Mouse (Mus musculus): ENCODE results near the gene Pgf.

Pgf gene

GRCm38 (mm10) chr12:85193146-85193545 is 15.6 kb upstream of the Pgf start:
- in situ Hi-C loops (cut with MboI, MseI), result loop anchor here (5.0 kb wide), 1 partner anchor 36 kb away; no protein-coding TSS in a partner anchor

GRCm38 (mm10) chr12:85192461-85193108 is 15.0 kb upstream of the Pgf start:
- in situ Hi-C loops (cut with MboI, MseI), result loop anchor here (5.0 kb wide), 1 partner anchor 35 kb away; no protein-coding TSS in a partner anchor

- in situ Hi-C loops (cut with MboI, MseI), result loop anchor here (5.0 kb wide), 1 partner anchor 33 kb away; no protein-coding TSS in a partner anchor
These were observed 12.7 kb upstream of the Pgf start for GRCm38 (mm10) chr12:85190290-85190689.

- in situ Hi-C loops (cut with MboI, MseI), result no loop called here
These were observed 8.8 kb upstream of the Pgf start for GRCm38 (mm10) chr12:85186361-85186760.

- in situ Hi-C loops (cut with MboI, MseI), result no loop called here
These were observed 8.2 kb upstream of the Pgf start for GRCm38 (mm10) chr12:85185810-85186209.

- in situ Hi-C loops (cut with MboI, MseI), result no loop called here
These were observed 6.5 kb upstream of the Pgf start for GRCm38 (mm10) chr12:85184118-85184517.

GRCm38 (mm10) chr12:85182898-85183297 is 5.3 kb upstream of the Pgf start:
- in situ Hi-C loops (cut with MboI, MseI), result no loop called here

GRCm38 (mm10) chr12:85182345-85182643 is 4.7 kb upstream of the Pgf start:
- in situ Hi-C loops (cut with MboI, MseI), result no loop called here

GRCm38 (mm10) chr12:85181475-85182344 is 4.1 kb upstream of the Pgf start:
- in situ Hi-C loops (cut with MboI, MseI), result no loop called here

- in situ Hi-C loops (cut with MboI, MseI), result no loop called here
These were observed 704 bp upstream of the Pgf start for GRCm38 (mm10) chr12:85178294-85178693.

GRCm38 (mm10) chr12:85176846-85177523 is 605 bp downstream of the Pgf start:
- in situ Hi-C loops (cut with MboI, MseI), result no loop called here

GRCm38 (mm10) chr12:85175926-85176845 is 1.4 kb downstream of the Pgf start:
- in situ Hi-C loops (cut with MboI, MseI), result no loop called here

GRCm38 (mm10) chr12:85175087-85175675 is 2.4 kb downstream of the Pgf start:
- in situ Hi-C loops (cut with MboI, MseI), result no loop called here

GRCm38 (mm10) chr12:85174016-85174415 is 3.6 kb downstream of the Pgf start:
- in situ Hi-C loops (cut with MboI, MseI), result loop anchor here (5.0 kb wide), 1 partner anchor 108 kb away; no protein-coding TSS in a partner anchor

GRCm38 (mm10) chr12:85170948-85171307 is 6.7 kb downstream of the Pgf start:
- in situ Hi-C loops (cut with MboI, MseI), result loop anchor here (5.0 kb wide), 1 partner anchor 111 kb away; no protein-coding TSS in a partner anchor

- in situ Hi-C loops (cut with MboI, MseI), result loop anchor here (5.0 kb wide), 1 partner anchor 112 kb away; no protein-coding TSS in a partner anchor
These were observed 7.2 kb downstream of the Pgf start for GRCm38 (mm10) chr12:85170284-85170947.

GRCm38 (mm10) chr12:85169877-85170276 is 7.7 kb downstream of the Pgf start:
- in situ Hi-C loops (cut with MboI, MseI), result loop anchor here (5.0 kb wide), 1 partner anchor 112 kb away; no protein-coding TSS in a partner anchor

GRCm38 (mm10) chr12:85169117-85169858 is 8.3 kb downstream of the Pgf start:
- in situ Hi-C loops (cut with MboI, MseI), result no loop called here

GRCm38 (mm10) chr12:85166631-85167030 is 11.0 kb downstream of the Pgf start:
- in situ Hi-C loops (cut with MboI, MseI), result no loop called here
